ENCODE assay signal across 8 mouse cellular contexts in the genomic region with DNA sequence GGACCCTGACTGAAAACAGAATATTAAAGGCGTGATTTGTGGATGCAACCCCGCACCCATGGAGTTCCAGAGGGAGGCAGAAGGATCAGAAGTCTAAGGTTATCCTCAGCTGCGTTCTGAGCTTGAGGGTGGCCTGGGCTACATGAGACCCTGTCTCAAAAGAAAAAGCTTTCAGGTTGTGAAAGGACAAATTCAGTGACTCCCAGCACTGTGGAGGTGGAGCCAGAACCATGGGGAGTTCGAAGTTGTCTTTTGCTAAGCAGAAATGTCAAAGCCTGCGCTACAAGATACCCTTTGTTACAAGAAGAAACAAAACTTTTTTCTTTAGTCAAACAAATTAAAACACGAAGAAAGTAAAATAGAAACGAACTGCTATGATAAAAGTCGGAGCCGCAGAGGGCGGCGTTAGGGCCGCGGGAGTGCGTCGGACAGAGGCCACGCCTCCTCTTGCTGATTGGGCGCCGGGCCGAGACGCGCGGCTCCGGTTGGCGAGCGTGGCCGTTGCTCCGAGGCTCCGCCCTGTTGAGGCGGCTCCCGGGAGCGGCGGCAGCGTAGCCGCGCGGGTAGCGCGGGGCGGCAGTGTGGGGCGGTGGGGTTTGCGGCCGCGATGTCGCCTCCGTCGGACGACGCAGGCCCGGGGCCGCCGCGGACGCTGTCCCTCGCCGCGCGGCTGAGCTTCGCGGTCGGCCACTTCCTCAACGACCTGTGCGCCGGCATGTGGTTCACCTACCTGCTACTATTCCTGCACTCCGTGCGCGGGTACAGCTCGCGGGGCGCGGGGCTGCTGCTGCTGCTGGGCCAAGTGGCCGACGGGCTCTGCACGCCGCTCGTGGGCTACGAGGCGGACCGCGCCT. TPM values are rescaled to one million over a fixed set of nuclear protein-coding genes. Genes with fewer than 3 reads are reported as not detected.
DNase-seq lines count a peak whose midpoint lies in the region; ATAC-seq lines count a peak whose summit lies in the region.

A gene (plus strand): TSS at position 501 of the 854 bp plus-strand sequence.

- H3K4me3 ChIP-seq in hindbrain, embryonic 11.5 days (ENCODE audit: low read depth, low read length), result peak within 1 kb of the TSS; percentile 70

- peak within 1 kb of the TSS; percentile 74 for H3K9ac ChIP-seq in hindbrain, embryonic 11.5 days (ENCODE audit: low read depth, low read length)

- no peak within 1 kb of the TSS for H3K27ac ChIP-seq in hindbrain, embryonic 11.5 days (ENCODE audit: low read depth, low read length)

- no peaks in the 10 kb centered on the region for H3K36me3 ChIP-seq in hindbrain, embryonic 11.5 days (ENCODE audit: control insufficient read depth, insufficient read depth, low read length)

- peak; percentile 97 for DNase-seq in NIH3T3 (ENCODE audit: low read depth)
- DNase-seq in cerebellum, postnatal 10 days, result peak; percentile 98
- peak; percentile 81 to 90 for DNase-seq in frontal cortex, postnatal 10 days (ENCODE audit: low spot score in 2 of 2)
- DNase-seq in hindbrain, embryonic 11.5 days (ENCODE audit: low spot score), result peak; percentile 90
- peak; percentile 91 to 95 for DNase-seq in layer of hippocampus, postnatal 10 days (ENCODE audit: low spot score in 2 of 2)
- DNase-seq in lung, postnatal 10 days, result peak; percentile 95
- peak; percentile 88 for DNase-seq in ovary, postnatal 14 days (ENCODE audit: low spot score)
- DNase-seq in thymus, postnatal 10 days (ENCODE audit: low spot score in 2 of 2), result peak; percentile 84 to 90

- no peaks in the 10 kb centered on the region; the same call in 1 of the 2 replicates for H3K27me3 ChIP-seq in hindbrain, embryonic 11.5 days (ENCODE audit: control insufficient read depth, insufficient read depth, low read length)

- no peaks in the 10 kb centered on the region for H3K9me3 ChIP-seq in hindbrain, embryonic 11.5 days (ENCODE audit: control insufficient read depth, low read length)

- H3K4me1 ChIP-seq in hindbrain, embryonic 11.5 days (replicated peaks; ENCODE audit: control insufficient read depth, insufficient read depth, low read length), result peaks cover 9% of the 10 kb centered on the region; the same call in 1 of the 2 replicates

- H3K4me2 ChIP-seq in hindbrain, embryonic 11.5 days (replicated peaks; ENCODE audit: low read depth, low read length), result peak within 1 kb of the TSS; percentile 99

- ATAC-seq in hindbrain, embryonic 11.5 days (ENCODE audit: low FRiP score), result peak; percentile 90

- 2% methylated on average over 56 of the region's 79 CpGs for WGBS in hindbrain, embryonic 11.5 days

RNA-seq across cellular contexts. Expression of the gene that starts here (rescaled TPM):
- polyA plus RNA-seq in hindbrain, embryonic 11.5 days (2014; fragmentation: Nextera tagmentation; extraction: Ambion mirVana), result 3.9 and 4.6 TPM in 2 replicates
- 10 to 100 TPM; 37.0 to 40.8 TPM for total RNA-seq in layer of hippocampus, postnatal 10 days (2021)
